In genomic region chr7:126487617-126488385, GRCm38 (mm10) we compare ENCODE assay signal across 8 mouse cellular contexts. TPM values are rescaled to one million over a fixed set of nuclear protein-coding genes. Genes with fewer than 3 reads are reported as not detected.
DNase-seq lines count a peak whose midpoint lies in the region; ATAC-seq and TF ChIP-seq lines count a peak whose summit lies in the region.
"Not testable (repeated sequence)": the region's sequence is repeated elsewhere in the genome, so short reads cannot be mapped to it uniquely, and the experiment has no call there.

No protein-coding gene starts in this region.

- WGBS in embryonic facial prominence, embryonic 10.5 days = 19% methylated on average over 25 of the region's 25 CpGs
- 19% methylated on average over 23 of the region's 25 CpGs for WGBS in forebrain, embryonic 14.5 days
- 21% methylated on average over 25 of the region's 25 CpGs for WGBS in hindbrain, embryonic 10.5 days
- WGBS in kidney, embryonic 14.5 days = 17% methylated on average over 19 of the region's 25 CpGs
- 6% methylated on average over 25 of the region's 25 CpGs for WGBS in liver, embryonic 12.5 days (ENCODE audit: insufficient replicate concordance)
- WGBS in midbrain, embryonic 10.5 days = 20% methylated on average over 25 of the region's 25 CpGs
- 13% methylated on average over 25 of the region's 25 CpGs for WGBS in olfactory bulb, adult 2 months

- not testable (repeated sequence) for ATAC-seq in forebrain, embryonic 14.5 days; kidney, embryonic 14.5 days (ENCODE audit: low FRiP score, low TSS enrichment)
- peak; percentile 8 for ATAC-seq in liver, embryonic 12.5 days

- DNase-seq in A20 (ENCODE audit: low read depth, low spot score) = peak; percentile 32
- not testable (repeated sequence) for DNase-seq in embryonic facial prominence, embryonic 10.5 days (ENCODE audit: low spot score); forebrain, embryonic 14.5 days (ENCODE audit: low spot score); hindbrain, embryonic 10.5 days (ENCODE audit: low spot score); midbrain, embryonic 10.5 days (ENCODE audit: low spot score)

- peaks cover 20% of the 10 kb centered on the region for H3K4me1 ChIP-seq in embryonic facial prominence, embryonic 10.5 days
- H3K4me1 ChIP-seq in forebrain, embryonic 14.5 days (ENCODE audit: control insufficient read depth, insufficient read depth, low read length); kidney, embryonic 14.5 days (ENCODE audit: control insufficient read depth, insufficient read depth, low read length); olfactory bulb, adult 2 months (ENCODE audit: control insufficient read depth, insufficient read depth, low read length): not testable (repeated sequence)
- H3K4me1 ChIP-seq in hindbrain, embryonic 10.5 days (replicated peaks) = peaks cover 26% of the 10 kb centered on the region
- peaks cover 32% of the 10 kb centered on the region for H3K4me1 ChIP-seq in liver, embryonic 12.5 days
- peaks cover 17% of the 10 kb centered on the region for H3K4me1 ChIP-seq in midbrain, embryonic 10.5 days

- peak overlapping the region; percentile 70 for H3K9ac ChIP-seq in forebrain, embryonic 14.5 days (ENCODE audit: low read length)
- H3K9ac ChIP-seq in kidney, embryonic 14.5 days (ENCODE audit: low read depth, low read length) = peak overlapping the region; percentile 66
- H3K9ac ChIP-seq in liver, embryonic 12.5 days = peak overlapping the region; percentile 81

- not testable (repeated sequence) for H3K9me3 ChIP-seq in embryonic facial prominence, embryonic 10.5 days; forebrain, embryonic 14.5 days (replicated peaks; ENCODE audit: control insufficient read depth, low read length); hindbrain, embryonic 10.5 days; kidney, embryonic 14.5 days (ENCODE audit: control insufficient read depth, low read length); liver, embryonic 12.5 days (replicated peaks); midbrain, embryonic 10.5 days (replicated peaks)

- H3K27ac ChIP-seq in embryonic facial prominence, embryonic 10.5 days (replicated peaks) = peak overlapping the region; percentile 82
- not testable (repeated sequence) for H3K27ac ChIP-seq in forebrain, embryonic 14.5 days (ENCODE audit: low read depth, low read length); kidney, embryonic 14.5 days (ENCODE audit: low read depth, low read length)
- peak overlapping the region; percentile 86 for H3K27ac ChIP-seq in hindbrain, embryonic 10.5 days
- H3K27ac ChIP-seq in liver, embryonic 12.5 days = peak overlapping the region; percentile 83
- H3K27ac ChIP-seq in midbrain, embryonic 10.5 days (replicated peaks) = peak overlapping the region; percentile 85
- H3K27ac ChIP-seq in olfactory bulb, adult 2 months (ENCODE audit: insufficient read depth, low read depth, low read length) = peak overlapping the region; percentile 52; the same call in 1 of the 2 replicates

- TF ChIP-seq POLR2A in olfactory bulb, adult 2 months (IDR thresholded peaks at IDR 0.05; ENCODE audit: insufficient read depth, low read depth, low read length) = not testable (repeated sequence)

- H3K4me3 ChIP-seq in embryonic facial prominence, embryonic 10.5 days = peak overlapping the region; percentile 81
- peak overlapping the region; percentile 56 for H3K4me3 ChIP-seq in forebrain, embryonic 14.5 days (ENCODE audit: low read depth, low read length)
- peak overlapping the region; percentile 78 for H3K4me3 ChIP-seq in hindbrain, embryonic 10.5 days
- H3K4me3 ChIP-seq in kidney, embryonic 14.5 days (ENCODE audit: low read length) = peak overlapping the region; percentile 58
- H3K4me3 ChIP-seq in liver, embryonic 12.5 days = peak overlapping the region; percentile 81
- peak overlapping the region; percentile 79 for H3K4me3 ChIP-seq in midbrain, embryonic 10.5 days
- peak overlapping the region; percentile 74 for H3K4me3 ChIP-seq in olfactory bulb, adult 2 months (ENCODE audit: insufficient read depth, low read depth, low read length)

- H3K4me2 ChIP-seq in forebrain, embryonic 14.5 days (ENCODE audit: low read length) = peak overlapping the region; percentile 93
- H3K4me2 ChIP-seq in kidney, embryonic 14.5 days (replicated peaks; ENCODE audit: low read depth, low read length) = peak overlapping the region; percentile 92
- peak overlapping the region; percentile 79 for H3K4me2 ChIP-seq in liver, embryonic 12.5 days

- not testable (repeated sequence) for H3K27me3 ChIP-seq in embryonic facial prominence, embryonic 10.5 days (replicated peaks; ENCODE audit: low read depth, poor library complexity, severe bottlenecking); forebrain, embryonic 14.5 days (replicated peaks; ENCODE audit: control insufficient read depth, insufficient read depth, low read length); hindbrain, embryonic 10.5 days (ENCODE audit: insufficient read depth, poor library complexity, severe bottlenecking); kidney, embryonic 14.5 days (ENCODE audit: control insufficient read depth, insufficient read depth, low read length); liver, embryonic 12.5 days (replicated peaks); midbrain, embryonic 10.5 days (ENCODE audit: low read depth, poor library complexity, severe bottlenecking)

- not testable (repeated sequence) for TF ChIP-seq CTCF in olfactory bulb, adult 2 months (IDR thresholded peaks at IDR 0.05; ENCODE audit: insufficient read depth, low read depth, low read length)

- peaks cover 45% of the 10 kb centered on the region for H3K36me3 ChIP-seq in embryonic facial prominence, embryonic 10.5 days (replicated peaks)
- peaks cover 38% of the 10 kb centered on the region for H3K36me3 ChIP-seq in forebrain, embryonic 14.5 days (ENCODE audit: control insufficient read depth, insufficient read depth, low read length)
- H3K36me3 ChIP-seq in hindbrain, embryonic 10.5 days = peaks cover 45% of the 10 kb centered on the region
- H3K36me3 ChIP-seq in kidney, embryonic 14.5 days (ENCODE audit: control insufficient read depth, insufficient read depth, low read length) = peaks cover 42% of the 10 kb centered on the region
- H3K36me3 ChIP-seq in liver, embryonic 12.5 days = peaks cover 44% of the 10 kb centered on the region
- H3K36me3 ChIP-seq in midbrain, embryonic 10.5 days = peaks cover 44% of the 10 kb centered on the region

RNA-seq across cellular contexts. Expression of gene Tufm, which starts 0.6 kb away (rescaled TPM):
- 169 and 185 TPM in 2 replicates for polyA plus RNA-seq in embryonic facial prominence, embryonic 10.5 days (2016; fragmentation: Nextera tagmentation; extraction: Ambion mirVana)
- 135 and 147 TPM in 2 replicates for polyA plus RNA-seq in forebrain, embryonic 14.5 days (2014; fragmentation: Nextera tagmentation; extraction: Ambion mirVana)
- 156 and 169 TPM in 2 replicates for polyA plus RNA-seq in hindbrain, embryonic 10.5 days (2016; fragmentation: Nextera tagmentation; extraction: Ambion mirVana)
- polyA plus RNA-seq in kidney, embryonic 14.5 days (2014; fragmentation: Nextera tagmentation; extraction: Ambion mirVana) = 145 and 159 TPM in 2 replicates
- polyA plus RNA-seq in liver, embryonic 12.5 days (2016; fragmentation: Nextera tagmentation; extraction: Ambion mirVana) = 120 and 129 TPM in 2 replicates
- polyA plus RNA-seq in midbrain, embryonic 10.5 days (2016; fragmentation: Nextera tagmentation; extraction: Ambion mirVana) = 161 and 178 TPM in 2 replicates
- not detected in 2 replicates for polyA plus RNA-seq in olfactory bulb, adult 2 months (2012; ENCODE audit: insufficient read depth, insufficient read length, low replicate concordance, missing spikeins)

RNA-seq across cellular contexts. Expression of gene Sh2b1, which starts 12.6 kb away (rescaled TPM):
- 53.3 and 54.0 TPM in 2 replicates for polyA plus RNA-seq in embryonic facial prominence, embryonic 10.5 days (2016; fragmentation: Nextera tagmentation; extraction: Ambion mirVana)
- polyA plus RNA-seq in forebrain, embryonic 14.5 days (2014; fragmentation: Nextera tagmentation; extraction: Ambion mirVana) = 49.2 and 59.5 TPM in 2 replicates
- polyA plus RNA-seq in hindbrain, embryonic 10.5 days (2016; fragmentation: Nextera tagmentation; extraction: Ambion mirVana) = 54.4 and 61.0 TPM in 2 replicates
- polyA plus RNA-seq in kidney, embryonic 14.5 days (2014; fragmentation: Nextera tagmentation; extraction: Ambion mirVana) = 36.9 and 47.1 TPM in 2 replicates
- polyA plus RNA-seq in liver, embryonic 12.5 days (2016; fragmentation: Nextera tagmentation; extraction: Ambion mirVana) = 17.0 and 17.5 TPM in 2 replicates
- polyA plus RNA-seq in midbrain, embryonic 10.5 days (2016; fragmentation: Nextera tagmentation; extraction: Ambion mirVana) = 54.1 and 58.7 TPM in 2 replicates
- not detected in 2 replicates for polyA plus RNA-seq in olfactory bulb, adult 2 months (2012; ENCODE audit: insufficient read depth, insufficient read length, low replicate concordance, missing spikeins)

RNA-seq across cellular contexts. Expression of gene Atxn2l, which starts 15.4 kb away (rescaled TPM):
- polyA plus RNA-seq in embryonic facial prominence, embryonic 10.5 days (2016; fragmentation: Nextera tagmentation; extraction: Ambion mirVana) = 50.4 and 54.1 TPM in 2 replicates
- 36.5 and 46.3 TPM in 2 replicates for polyA plus RNA-seq in forebrain, embryonic 14.5 days (2014; fragmentation: Nextera tagmentation; extraction: Ambion mirVana)
- 53.4 and 66.8 TPM in 2 replicates for polyA plus RNA-seq in hindbrain, embryonic 10.5 days (2016; fragmentation: Nextera tagmentation; extraction: Ambion mirVana)
- polyA plus RNA-seq in kidney, embryonic 14.5 days (2014; fragmentation: Nextera tagmentation; extraction: Ambion mirVana) = 39.9 and 59.7 TPM in 2 replicates
- polyA plus RNA-seq in liver, embryonic 12.5 days (2016; fragmentation: Nextera tagmentation; extraction: Ambion mirVana) = 48.7 and 49.4 TPM in 2 replicates
- polyA plus RNA-seq in midbrain, embryonic 10.5 days (2016; fragmentation: Nextera tagmentation; extraction: Ambion mirVana) = 44.8 and 50.2 TPM in 2 replicates
- 471 TPM in 1 of 2 replicates, not detected in the other for polyA plus RNA-seq in olfactory bulb, adult 2 months (2012; ENCODE audit: insufficient read depth, insufficient read length, low replicate concordance, missing spikeins)

RNA-seq across cellular contexts. Expression of gene Atp2a1, which starts 24.9 kb away (rescaled TPM):
- polyA plus RNA-seq in embryonic facial prominence, embryonic 10.5 days (2016; fragmentation: Nextera tagmentation; extraction: Ambion mirVana) = 1.8 and 2.5 TPM in 2 replicates
- 0.12 and 0.24 TPM in 2 replicates for polyA plus RNA-seq in forebrain, embryonic 14.5 days (2014; fragmentation: Nextera tagmentation; extraction: Ambion mirVana)
- polyA plus RNA-seq in hindbrain, embryonic 10.5 days (2016; fragmentation: Nextera tagmentation; extraction: Ambion mirVana) = 1.1 and 3.0 TPM in 2 replicates
- 1.3 and 1.6 TPM in 2 replicates for polyA plus RNA-seq in kidney, embryonic 14.5 days (2014; fragmentation: Nextera tagmentation; extraction: Ambion mirVana)
- 0.17 and 1.5 TPM in 2 replicates for polyA plus RNA-seq in liver, embryonic 12.5 days (2016; fragmentation: Nextera tagmentation; extraction: Ambion mirVana)
- polyA plus RNA-seq in midbrain, embryonic 10.5 days (2016; fragmentation: Nextera tagmentation; extraction: Ambion mirVana) = 0.16 and 0.28 TPM in 2 replicates
- not detected in 2 replicates for polyA plus RNA-seq in olfactory bulb, adult 2 months (2012; ENCODE audit: insufficient read depth, insufficient read length, low replicate concordance, missing spikeins)

RNA-seq across cellular contexts. Expression of gene Rabep2, which starts 59.2 kb away (rescaled TPM):
- 33.7 and 34.6 TPM in 2 replicates for polyA plus RNA-seq in embryonic facial prominence, embryonic 10.5 days (2016; fragmentation: Nextera tagmentation; extraction: Ambion mirVana)
- polyA plus RNA-seq in forebrain, embryonic 14.5 days (2014; fragmentation: Nextera tagmentation; extraction: Ambion mirVana) = 15.6 and 21.4 TPM in 2 replicates
- polyA plus RNA-seq in hindbrain, embryonic 10.5 days (2016; fragmentation: Nextera tagmentation; extraction: Ambion mirVana) = 28.7 and 28.8 TPM in 2 replicates
- 24.8 and 30.5 TPM in 2 replicates for polyA plus RNA-seq in kidney, embryonic 14.5 days (2014; fragmentation: Nextera tagmentation; extraction: Ambion mirVana)
- 9.6 and 10.2 TPM in 2 replicates for polyA plus RNA-seq in liver, embryonic 12.5 days (2016; fragmentation: Nextera tagmentation; extraction: Ambion mirVana)
- polyA plus RNA-seq in midbrain, embryonic 10.5 days (2016; fragmentation: Nextera tagmentation; extraction: Ambion mirVana) = 26.6 and 27.0 TPM in 2 replicates
- polyA plus RNA-seq in olfactory bulb, adult 2 months (2012; ENCODE audit: insufficient read depth, insufficient read length, low replicate concordance, missing spikeins) = not detected in 2 replicates
